Mouse (Mus musculus) brain, adult 2 months (tissue): ENCODE measurements around the gene Zmym3.

Experiments used
- DNase-seq: peaks from one replicate; pipeline ENCODE4 v3.0.0; 2011; ENCODE audit warnings: low read depth, low spot score

The Zmym3 gene

GRCm38 (mm10) chrX:101420700-101421095, at the start of gene Zmym3:
Zmym3 (minus strand) TSS chrX:101420849.
- DNase-seq = no peak

- DNase-seq = no peak
Observed at GRCm38 (mm10) chrX:101451591-101451990, 30.9 kb upstream of the Zmym3 start.

GRCm38 (mm10) chrX:101451147-101451546, 30.5 kb upstream of the Zmym3 start:
- DNase-seq = no peak

- DNase-seq = no peak
Observed at GRCm38 (mm10) chrX:101448886-101449475, 28.3 kb upstream of the Zmym3 start, which contains the start of gene Itgb1bp2. Itgb1bp2 (plus strand) TSS chrX:101449088.

- DNase-seq = no peak
Observed at GRCm38 (mm10) chrX:101429976-101430375, 9.3 kb upstream of the Zmym3 start.

- peak; percentile 99 for DNase-seq
Observed at GRCm38 (mm10) chrX:101429142-101429949, 8.7 kb upstream of the Zmym3 start, which contains the start of gene Nono. Nono (plus strand) TSS chrX:101429318.

- no peak for DNase-seq
Observed at GRCm38 (mm10) chrX:101428785-101429141, 8.1 kb upstream of the Zmym3 start.

- DNase-seq = peak; percentile 14
Observed at GRCm38 (mm10) chrX:101427774-101428173, 7.1 kb upstream of the Zmym3 start.

GRCm38 (mm10) chrX:101423462-101423861, 2.8 kb upstream of the Zmym3 start:
- peak; percentile 10 for DNase-seq

GRCm38 (mm10) chrX:101419725-101420699, 637 bp downstream of the Zmym3 start:
- peak; percentile 96 for DNase-seq

- DNase-seq = peak; percentile 59
Observed at GRCm38 (mm10) chrX:101418946-101419724, 1.5 kb downstream of the Zmym3 start.

- DNase-seq = no peak
Observed at GRCm38 (mm10) chrX:101396459-101396858, 24.2 kb downstream of the Zmym3 start.

- DNase-seq = no peak
Observed at GRCm38 (mm10) chrX:101394341-101394740, 26.3 kb downstream of the Zmym3 start.

GRCm38 (mm10) chrX:101388866-101389537, 31.6 kb downstream of the Zmym3 start:
- peak; percentile 48 for DNase-seq

- DNase-seq = no peak
Observed at GRCm38 (mm10) chrX:101386222-101386621, 34.4 kb downstream of the Zmym3 start.

- DNase-seq = peak; percentile 52
Observed at GRCm38 (mm10) chrX:101384439-101385137, 36.1 kb downstream of the Zmym3 start.

- peak; percentile 79 for DNase-seq
Observed at GRCm38 (mm10) chrX:101383455-101383854, 37.2 kb downstream of the Zmym3 start.

- no peak for DNase-seq
Observed at GRCm38 (mm10) chrX:101379744-101380143, 40.9 kb downstream of the Zmym3 start.

GRCm38 (mm10) chrX:101377076-101377475, 43.6 kb downstream of the Zmym3 start:
- no peak for DNase-seq
